Mouse (Mus musculus): Measurements from ENCODE around the gene Jag1. TPM values are rescaled to one million over a fixed set of nuclear protein-coding genes. Genes with fewer than 3 reads are reported as not detected.

The Jag1 gene
- 22.3 TPM for polyA plus RNA-seq (2014; fragmentation: Illumina TruSeq; extraction: RNeasy Lipid Tissue Mini Kit (QIAGEN cat#74804))

GRCm38 (mm10) chr2:137116025-137116674 lies at the start of gene Jag1:
TSS of gene Jag1 (minus strand) at chr2:137116644.

Other genes with a start within 250 kb of the Jag1 start
- 26.8 TPM for gene AL731706.2, start 231.0 kb downstream of the Jag1 start, polyA plus RNA-seq (2014; fragmentation: Illumina TruSeq; extraction: RNeasy Lipid Tissue Mini Kit (QIAGEN cat#74804))
- gene Slx4ip, start 225.4 kb downstream of the Jag1 start, polyA plus RNA-seq (2014; fragmentation: Illumina TruSeq; extraction: RNeasy Lipid Tissue Mini Kit (QIAGEN cat#74804)), result 23.3 TPM
- 5.7 TPM for gene AL731706.1, start 225.3 kb downstream of the Jag1 start, polyA plus RNA-seq (2014; fragmentation: Illumina TruSeq; extraction: RNeasy Lipid Tissue Mini Kit (QIAGEN cat#74804))
- gene Mkks, start 225.3 kb downstream of the Jag1 start, polyA plus RNA-seq (2014; fragmentation: Illumina TruSeq; extraction: RNeasy Lipid Tissue Mini Kit (QIAGEN cat#74804)), result 95.6 TPM

Measured in ovary, adult 10 weeks (tissue).